Mouse (Mus musculus) brain, adult 2 months (tissue): ENCODE measurements around the gene Lrp11.

Experiments used
- DNase-seq: peaks from one replicate; pipeline ENCODE4 v3.0.0; 2011; ENCODE audit warnings: low read depth, low spot score

Gene Lrp11

GRCm38 (mm10) chr10:7623861-7624518 lies 34.4 kb downstream of the Lrp11 start:
- peak; percentile 41 for DNase-seq

GRCm38 (mm10) chr10:7629092-7629491 lies 39.5 kb downstream of the Lrp11 start:
- no peak for DNase-seq

- DNase-seq = no peak
These were observed 40.7 kb downstream of the Lrp11 start for GRCm38 (mm10) chr10:7630286-7630685.

GRCm38 (mm10) chr10:7630951-7631720 lies 41.5 kb downstream of the Lrp11 start:
- DNase-seq = no peak

- no peak for DNase-seq
These were observed 50.8 kb downstream of the Lrp11 start for GRCm38 (mm10) chr10:7640366-7640765.

- no peak for DNase-seq
These were observed 56.3 kb downstream of the Lrp11 start for GRCm38 (mm10) chr10:7645911-7646310.

- no peak for DNase-seq
These were observed 59.5 kb downstream of the Lrp11 start for GRCm38 (mm10) chr10:7649059-7649458.

GRCm38 (mm10) chr10:7651057-7651456 lies 61.5 kb downstream of the Lrp11 start:
- no peak for DNase-seq

GRCm38 (mm10) chr10:7662471-7663141 lies 73.0 kb downstream of the Lrp11 start:
- DNase-seq = peak; percentile 81

GRCm38 (mm10) chr10:7663159-7664026 lies 73.8 kb downstream of the Lrp11 start:
- DNase-seq = peak; percentile 97

- no peak for DNase-seq
These were observed 74.5 kb downstream of the Lrp11 start for GRCm38 (mm10) chr10:7664027-7664526.

- no peak for DNase-seq
These were observed 75.3 kb downstream of the Lrp11 start for GRCm38 (mm10) chr10:7664889-7665288.

- peak; percentile 97 for DNase-seq
These were observed 77.8 kb downstream of the Lrp11 start, which contains the start of gene Nup43 for GRCm38 (mm10) chr10:7667342-7667802. Gene Nup43 (plus strand): TSS chr10:7667503.

GRCm38 (mm10) chr10:7673673-7674072 lies 84.1 kb downstream of the Lrp11 start:
- peak; percentile 55 for DNase-seq
